Mouse (Mus musculus) heart, adult 2 months (tissue): ENCODE measurements around the gene Nbea.

Experiments
- CTCF ChIP-seq: fragments of 200-600 bp; IDR thresholded peaks from 2 replicates; pipeline ENCODE4 v1.8.1; 2022; ENCODE audit warnings: antibody characterized with exemption, mild to moderate bottlenecking, moderate library complexity
- POLR2A ChIP-seq: fragments of 200-500 bp; IDR thresholded peaks from 2 replicates; pipeline ENCODE4 v1.6.1; 2011; ENCODE audit warnings: mild to moderate bottlenecking, low read depth, low read length, control low read depth; ENCODE audit not compliant: insufficient read depth

DNA sequence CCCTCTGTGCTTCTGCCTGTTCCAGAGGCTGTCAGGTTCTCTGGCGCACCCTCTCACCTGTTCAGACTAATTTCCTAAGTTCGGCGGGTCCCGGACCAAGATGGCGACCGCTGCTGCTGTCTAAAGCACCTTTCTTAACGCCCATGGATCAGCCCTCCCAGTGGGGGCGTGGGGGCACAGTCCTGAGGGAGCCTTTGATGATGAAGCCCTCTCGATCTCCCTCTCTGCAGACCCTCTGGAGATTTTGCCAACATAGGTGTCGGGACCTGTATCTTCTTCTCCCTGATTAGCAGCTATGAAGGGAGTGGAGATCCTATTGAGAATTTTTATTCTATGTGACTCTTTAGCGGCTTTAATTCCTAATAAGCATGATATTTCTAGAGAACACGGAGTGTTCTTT, 573.3 kb downstream of the Nbea start:
- TF ChIP-seq POLR2A: no peak
- no peak for TF ChIP-seq CTCF
